Mouse (Mus musculus) megakaryocyte, embryonic 14.5 days (primary cell): ENCODE results near the gene Gm20481. TPM values are rescaled to one million over a fixed set of nuclear protein-coding genes. Genes with fewer than 3 reads are reported as not detected.

ENCODE experiments used
- H3K27me3 ChIP-seq: replicated peaks from 2 replicates; pipeline ENCODE3; 2012; ENCODE audit warnings: inconsistent platforms
- H3K36me3 ChIP-seq: replicated peaks from 2 replicates; pipeline ENCODE3; 2012; ENCODE audit warnings: low read length, inconsistent platforms, mixed read lengths
- H3K4me1 ChIP-seq: 2 replicates; pipeline ENCODE4 v1.6.1; 2012; ENCODE audit warnings: inconsistent platforms
- H3K4me3 ChIP-seq: replicated peaks from 2 replicates; pipeline ENCODE3; 2012; ENCODE audit warnings: moderate library complexity, mild to moderate bottlenecking, inconsistent platforms
- H3K9me3 ChIP-seq: 2 replicates; pipeline ENCODE4 v1.6.1; 2012; ENCODE audit warnings: inconsistent platforms
- FLI1 ChIP-seq: IDR thresholded peaks from 2 replicates; pipeline ENCODE4 v1.6.1; 2012; ENCODE audit warnings: low read length, inconsistent platforms, mixed read lengths
- GATA1 ChIP-seq: IDR thresholded peaks from 3 replicates; pipeline ENCODE4 v1.6.1; 2012; ENCODE audit warnings: mixed read lengths, low read length, inconsistent platforms, borderline replicate concordance
- polyA plus RNA-seq: library from polyadenylated mRNA; stranded (reverse); fragments of >175 nt; gene quantifications from 2 replicates; pipeline ENCODE4 v1.2.3, GENCODE M21; 2012; ENCODE audit warnings: low replicate concordance; ENCODE audit not compliant: insufficient read depth

Gene Gm20481
- polyA plus RNA-seq, 1 experiment, result not detected

GRCm38 (mm10) chr17:35016791-35017705, 47.3 kb downstream of the Gm20481 start:
- H3K36me3 ChIP-seq, result peaks cover 55% of the 10 kb centered on the region
- H3K9me3 ChIP-seq, result no peaks in the 10 kb centered on the region
- no peak overlapping the region for H3K4me3 ChIP-seq
- H3K4me1 ChIP-seq, result peaks cover 56% of the 10 kb centered on the region
- peaks cover 13% of the 10 kb centered on the region for H3K27me3 ChIP-seq
- TF ChIP-seq FLI1 (no peak), GATA1 (no peak)

- H3K36me3 ChIP-seq, result peaks cover 49% of the 10 kb centered on the region
- H3K27me3 ChIP-seq, result peaks cover 13% of the 10 kb centered on the region
- H3K4me3 ChIP-seq, result no peak overlapping the region
- TF ChIP-seq GATA1 (no peak), FLI1 (no peak)
- H3K4me1 ChIP-seq, result peaks cover 56% of the 10 kb centered on the region
- H3K9me3 ChIP-seq, result no peaks in the 10 kb centered on the region
Observed at GRCm38 (mm10) chr17:35017706-35018030, 48.0 kb downstream of the Gm20481 start.

DNA sequence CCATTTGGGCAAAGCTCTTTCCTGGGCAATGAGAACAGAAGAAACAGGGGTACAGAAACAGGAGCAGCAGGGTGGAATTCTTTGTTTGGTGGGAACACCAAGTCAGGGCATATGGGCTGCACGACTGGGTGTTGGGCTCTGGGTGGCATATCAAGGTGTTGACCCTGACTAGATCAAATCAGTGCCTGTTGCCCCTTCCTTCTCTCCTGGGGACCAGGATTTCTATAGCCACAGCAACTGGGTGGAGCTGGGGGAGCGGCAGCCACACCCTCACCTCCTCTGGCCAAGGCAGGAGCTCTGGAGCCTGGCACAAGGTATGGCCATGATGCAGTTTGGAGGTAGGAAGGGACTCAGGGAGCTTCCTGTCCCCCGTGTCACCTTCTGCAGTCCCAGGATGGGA, 48.5 kb downstream of the Gm20481 start:
- H3K9me3 ChIP-seq, result no peaks in the 10 kb centered on the region
- TF ChIP-seq GATA1, result no peak
- TF ChIP-seq FLI1, result no peak
- peaks cover 13% of the 10 kb centered on the region for H3K27me3 ChIP-seq
- peaks cover 44% of the 10 kb centered on the region for H3K36me3 ChIP-seq
- no peak overlapping the region for H3K4me3 ChIP-seq
- peaks cover 61% of the 10 kb centered on the region for H3K4me1 ChIP-seq

DNA sequence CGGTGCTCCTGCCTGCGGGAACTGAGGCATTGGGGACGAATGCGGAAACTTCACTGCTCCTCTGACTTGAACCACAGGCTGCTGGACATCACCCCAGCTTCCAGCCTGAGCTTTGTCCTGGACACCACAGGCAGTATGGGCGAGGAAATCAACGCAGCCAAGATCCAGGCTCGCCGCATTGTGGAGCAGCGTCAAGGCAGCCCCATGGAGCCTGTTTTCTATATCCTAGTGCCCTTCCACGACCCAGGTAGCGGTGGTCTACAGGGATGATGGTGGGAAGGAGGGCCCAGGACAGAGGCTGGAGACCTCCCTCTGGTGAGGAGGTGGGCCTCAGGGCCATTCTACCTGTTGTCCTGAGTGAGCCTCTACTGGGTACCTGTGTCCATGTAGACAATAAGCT, 50.2 kb downstream of the Gm20481 start:
- Histone ChIP-seq H3K4me3 (no peak overlapping the region), H3K36me3 (peaks cover 26% of the 10 kb centered on the region), H3K4me1 (peaks cover 79% of the 10 kb centered on the region), H3K9me3 (no peaks in the 10 kb centered on the region), H3K27me3 (peaks cover 15% of the 10 kb centered on the region)
- TF ChIP-seq FLI1, result no peak
- no peak for TF ChIP-seq GATA1

- H3K4me1 ChIP-seq, result peaks cover 85% of the 10 kb centered on the region
- H3K27me3 ChIP-seq, result peaks cover 15% of the 10 kb centered on the region
- no peaks in the 10 kb centered on the region for H3K9me3 ChIP-seq
- peaks cover 20% of the 10 kb centered on the region for H3K36me3 ChIP-seq
- no peak overlapping the region for H3K4me3 ChIP-seq
- TF ChIP-seq FLI1 (no peak), GATA1 (no peak)
Observed at GRCm38 (mm10) chr17:35020551-35020950, 50.8 kb downstream of the Gm20481 start.

DNA sequence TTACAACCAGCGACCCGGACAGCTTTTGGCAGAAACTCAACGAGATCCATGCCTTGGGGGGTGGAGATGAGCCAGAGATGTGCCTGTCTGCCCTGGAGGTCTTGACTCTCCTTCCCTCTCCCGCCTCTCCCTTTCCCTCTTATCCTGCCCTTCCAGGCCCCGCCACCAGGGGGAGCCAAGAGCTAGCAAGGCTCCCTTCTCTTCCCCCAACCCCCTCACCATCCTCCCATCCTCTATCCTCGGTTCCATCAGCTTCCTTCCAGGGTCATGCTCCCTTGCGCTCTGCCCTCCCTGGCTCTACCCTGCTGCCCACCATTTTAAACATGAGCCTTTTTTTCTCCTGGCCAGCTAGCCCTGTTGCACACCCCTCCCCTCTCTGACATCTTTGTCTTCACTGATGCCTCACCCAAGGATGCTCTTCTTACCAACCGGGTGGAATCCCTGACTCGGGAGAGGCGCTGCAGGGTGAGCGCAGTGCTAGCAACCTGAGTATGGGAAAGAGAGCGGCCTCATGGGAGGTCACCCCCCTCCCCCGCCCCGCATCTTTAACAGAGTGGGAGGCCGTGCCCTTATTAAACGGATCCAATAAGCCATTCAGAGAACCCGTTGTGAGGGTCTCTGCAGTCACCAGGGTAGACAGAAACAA, 51.6 kb downstream of the Gm20481 start:
- Histone ChIP-seq H3K9me3 (no peaks in the 10 kb centered on the region), H3K36me3 (peaks cover 16% of the 10 kb centered on the region), H3K4me1 (peaks cover 86% of the 10 kb centered on the region), H3K27me3 (peaks cover 15% of the 10 kb centered on the region), H3K4me3 (peak overlapping the region; percentile 85)
- no peak for TF ChIP-seq FLI1
- no peak for TF ChIP-seq GATA1

Other genes with a start within 250 kb of the Gm20481 start
- gene C4b, start 226.0 kb upstream of the Gm20481 start, polyA plus RNA-seq, result 0.06 TPM in 1 of 2 replicates, not detected in the other
- not detected in 2 replicates for gene Cyp21a1, start 165.4 kb upstream of the Gm20481 start, polyA plus RNA-seq
- 44.3 and 85.0 TPM in 2 replicates for gene Stk19, start 133.0 kb upstream of the Gm20481 start, polyA plus RNA-seq
- gene Dxo, start 132.9 kb upstream of the Gm20481 start, polyA plus RNA-seq, result 61.9 and 137 TPM in 2 replicates
- 25.1 and 27.6 TPM in 2 replicates for gene Skiv2l, start 119.7 kb upstream of the Gm20481 start, polyA plus RNA-seq
- 67.5 and 220 TPM in 2 replicates for gene Nelfe, start 119.5 kb upstream of the Gm20481 start, polyA plus RNA-seq
- gene Cfb, start 107.4 kb upstream of the Gm20481 start, polyA plus RNA-seq, result 0.54 TPM in 1 of 2 replicates, not detected in the other
- gene Zbtb12, start 90.4 kb upstream of the Gm20481 start, polyA plus RNA-seq, result 6.7 and 15.4 TPM in 2 replicates
- gene Gm20547, start 87.9 kb upstream of the Gm20481 start, polyA plus RNA-seq, result not detected in 2 replicates
- gene C2, start 71.6 kb upstream of the Gm20481 start, polyA plus RNA-seq, result 3.0 and 6.0 TPM in 2 replicates
- 356 and 543 TPM in 2 replicates for gene Ehmt2, start 71.4 kb upstream of the Gm20481 start, polyA plus RNA-seq
- gene Slc44a4, start 55.4 kb upstream of the Gm20481 start, polyA plus RNA-seq, result not detected in 2 replicates
- gene Neu1, start 38.7 kb upstream of the Gm20481 start, polyA plus RNA-seq, result 12.4 and 41.3 TPM in 2 replicates
- gene Hspa1b, start 10.7 kb upstream of the Gm20481 start, polyA plus RNA-seq, result 4.5 and 7.2 TPM in 2 replicates
- gene Hspa1a, start 2.2 kb downstream of the Gm20481 start, polyA plus RNA-seq, result 1.5 and 2.0 TPM in 2 replicates
- not detected in 2 replicates for gene Hspa1l, start 2.8 kb downstream of the Gm20481 start, polyA plus RNA-seq
- 64.3 and 95.0 TPM in 2 replicates for gene Lsm2, start 11.9 kb downstream of the Gm20481 start, polyA plus RNA-seq
- 188 and 650 TPM in 2 replicates for gene Vars, start 31.1 kb downstream of the Gm20481 start, polyA plus RNA-seq
- gene Vwa7, start 46.7 kb downstream of the Gm20481 start, polyA plus RNA-seq, result 0.38 and 0.40 TPM in 2 replicates
- gene Sapcd1, start 58.1 kb downstream of the Gm20481 start, polyA plus RNA-seq, result 4.1 and 5.4 TPM in 2 replicates
- gene Msh5, start 76.8 kb downstream of the Gm20481 start, polyA plus RNA-seq, result 10.5 and 10.9 TPM in 2 replicates
- gene Clic1, start 80.1 kb downstream of the Gm20481 start, polyA plus RNA-seq, result 244 and 373 TPM in 2 replicates
- gene Ddah2, start 89.1 kb downstream of the Gm20481 start, polyA plus RNA-seq, result 30.5 and 36.5 TPM in 2 replicates
- 14.8 and 15.5 TPM in 2 replicates for gene Ly6g6c, start 95.5 kb downstream of the Gm20481 start, polyA plus RNA-seq
- 53.5 and 66.3 TPM in 2 replicates for gene Mpig6b, start 96.3 kb downstream of the Gm20481 start, polyA plus RNA-seq
- gene Ly6g6e, start 107.0 kb downstream of the Gm20481 start, polyA plus RNA-seq, result not detected in 2 replicates
- gene Ly6g6d, start 108.2 kb downstream of the Gm20481 start, polyA plus RNA-seq, result 79.9 and 106 TPM in 2 replicates
- gene Ly6g6f, start 115.7 kb downstream of the Gm20481 start, polyA plus RNA-seq, result 517 and 745 TPM in 2 replicates
- 211 and 290 TPM in 2 replicates for gene Abhd16a, start 119.4 kb downstream of the Gm20481 start, polyA plus RNA-seq
- gene Ly6g5c, start 138.4 kb downstream of the Gm20481 start, polyA plus RNA-seq, result not detected in 2 replicates
- 0.23 TPM in 1 of 2 replicates, not detected in the other for gene Ly6g5b, start 145.5 kb downstream of the Gm20481 start, polyA plus RNA-seq
- gene Gpank1, start 151.5 kb downstream of the Gm20481 start, polyA plus RNA-seq, result 46.5 and 57.4 TPM in 2 replicates
- gene Csnk2b, start 152.1 kb downstream of the Gm20481 start, polyA plus RNA-seq, result 75.6 and 82.2 TPM in 2 replicates
- gene D17H6S53E, start 156.5 kb downstream of the Gm20481 start, polyA plus RNA-seq, result 3.2 and 6.1 TPM in 2 replicates
- not detected in 2 replicates for gene Apom, start 162.1 kb downstream of the Gm20481 start, polyA plus RNA-seq
- 613 and 1,584 TPM in 2 replicates for gene Bag6, start 165.3 kb downstream of the Gm20481 start, polyA plus RNA-seq
- gene Prrc2a, start 195.0 kb downstream of the Gm20481 start, polyA plus RNA-seq, result 1,080 and 3,273 TPM in 2 replicates
- 2.5 and 22.3 TPM in 2 replicates for gene Aif1, start 206.2 kb downstream of the Gm20481 start, polyA plus RNA-seq
- gene Lst1, start 218.5 kb downstream of the Gm20481 start, polyA plus RNA-seq, result 5.9 and 24.8 TPM in 2 replicates
- gene Ltb, start 224.5 kb downstream of the Gm20481 start, polyA plus RNA-seq, result 12.1 TPM in 1 of 2 replicates, not detected in the other
- gene Tnf, start 232.1 kb downstream of the Gm20481 start, polyA plus RNA-seq, result 2.9 and 3.5 TPM in 2 replicates
- 0.85 TPM in 1 of 2 replicates, not detected in the other for gene Lta, start 235.4 kb downstream of the Gm20481 start, polyA plus RNA-seq